ENCODE assay signal across 18 mouse cellular contexts in genomic region chr5:141324910-141325309, GRCm38 (mm10).
DNase-seq lines count a peak whose midpoint lies in the region; ATAC-seq and TF ChIP-seq lines count a peak whose summit lies in the region.
"Had no signal": no experiment of that assay in that cellular context is flagged by ENCODE, and none has a peak within 500 bp of the region (broad histone marks: within the 10 kb centered on the region; RNA-seq: fewer than 3 reads in every experiment).

No protein-coding gene starts in this region.

- H3K4me3 ChIP-seq in lung, embryonic 14.5 days (ENCODE audit: low read depth, low read length) = no peak overlapping the region
- H3K4me3 ChIP-seq in stomach, postnatal 0 days (ENCODE audit: low read depth, low read length) = no peak overlapping the region
- H3K4me3 ChIP-seq: embryonic facial prominence, embryonic 13.5 days; forebrain, embryonic 15.5 days; heart, embryonic 13.5 days; hindbrain, embryonic 13.5 days; lung, embryonic 15.5 days had no signal

- peak; percentile 38 for TF ChIP-seq CTCF in lung, embryonic 14.5 days (IDR thresholded peaks at IDR 0.05; ENCODE audit: low read depth)
- peak; percentile 24 for TF ChIP-seq CTCF in stomach, postnatal 0 days (IDR thresholded peaks at IDR 0.05; ENCODE audit: low read depth)

- TF ChIP-seq EP300 in stomach, postnatal 0 days (optimal IDR thresholded peaks at IDR 0.05) = no peak

- no peaks in the 10 kb centered on the region for H3K36me3 ChIP-seq in lung, embryonic 14.5 days (ENCODE audit: insufficient read depth)
- no peaks in the 10 kb centered on the region for H3K36me3 ChIP-seq in stomach, postnatal 0 days (ENCODE audit: control insufficient read depth, insufficient read depth, low read length)
- H3K36me3 ChIP-seq: embryonic facial prominence, embryonic 13.5 days; forebrain, embryonic 15.5 days; heart, embryonic 13.5 days; hindbrain, embryonic 13.5 days; lung, embryonic 15.5 days had no signal

- no peak overlapping the region for H3K9ac ChIP-seq in lung, embryonic 14.5 days
- no peak overlapping the region for H3K9ac ChIP-seq in stomach, postnatal 0 days (ENCODE audit: low read length)
- H3K9ac ChIP-seq: embryonic facial prominence, embryonic 13.5 days; forebrain, embryonic 15.5 days; heart, embryonic 13.5 days; hindbrain, embryonic 13.5 days; lung, embryonic 15.5 days had no signal

- 43% methylated on average over 4 of the region's 4 CpGs for WGBS in lung, embryonic 14.5 days
- WGBS in stomach, postnatal 0 days = 56% methylated on average over 4 of the region's 4 CpGs

- ATAC-seq in frontal cortex, adult (ENCODE audit: low TSS enrichment) = peak; percentile 78
- no peak; the same call in 1 of the 2 replicates for ATAC-seq in lung, embryonic 14.5 days (ENCODE audit: insufficient read depth)
- no peak for ATAC-seq in stomach, postnatal 0 days (ENCODE audit: low FRiP score, low TSS enrichment)
- ATAC-seq: forebrain, embryonic 15.5 days had no signal

- H3K4me1 ChIP-seq in lung, embryonic 14.5 days (ENCODE audit: insufficient read depth) = no peaks in the 10 kb centered on the region
- H3K4me1 ChIP-seq in stomach, postnatal 0 days (replicated peaks; ENCODE audit: control insufficient read depth, insufficient read depth) = no peaks in the 10 kb centered on the region
- H3K4me1 ChIP-seq: embryonic facial prominence, embryonic 13.5 days; forebrain, embryonic 15.5 days; hindbrain, embryonic 13.5 days; lung, embryonic 15.5 days had no signal

- DNase-seq in frontal cortex, postnatal 14 days (ENCODE audit: low spot score in 2 of 2) = no peak
- DNase-seq in lung, embryonic 14.5 days = no peak
- DNase-seq in lung, postnatal 25 days (ENCODE audit: low spot score) = no peak
- DNase-seq in cerebellum, postnatal 10 days = peak; percentile 63 to 66
- DNase-seq in stomach, postnatal 0 days (ENCODE audit: low spot score) = no peak
- DNase-seq in kidney, postnatal 25 days = no peak
- DNase-seq in thymus, postnatal 25 days = no peak
- DNase-seq: adrenal gland, postnatal 14 days; B cell, adult 2 months; kidney, adult 2 months; liver; spleen, adult 18-20 months had no signal

- H3K4me2 ChIP-seq in lung, embryonic 14.5 days = no peak overlapping the region
- H3K4me2 ChIP-seq in stomach, postnatal 0 days (replicated peaks; ENCODE audit: low read depth) = no peak overlapping the region
- H3K4me2 ChIP-seq: embryonic facial prominence, embryonic 13.5 days; forebrain, embryonic 15.5 days; heart, embryonic 13.5 days; hindbrain, embryonic 13.5 days; lung, embryonic 15.5 days had no signal

- H3K27ac ChIP-seq in lung, embryonic 14.5 days (ENCODE audit: low read depth) = no peak overlapping the region
- no peak overlapping the region for H3K27ac ChIP-seq in stomach, postnatal 0 days (replicated peaks)
- H3K27ac ChIP-seq: embryonic facial prominence, embryonic 13.5 days; forebrain, embryonic 15.5 days; heart, embryonic 13.5 days; hindbrain, embryonic 13.5 days; lung, embryonic 15.5 days had no signal

- H3K27me3 ChIP-seq in lung, embryonic 14.5 days (ENCODE audit: insufficient read depth, low read length) = no peaks in the 10 kb centered on the region
- H3K27me3 ChIP-seq in stomach, postnatal 0 days (ENCODE audit: control insufficient read depth, insufficient read depth, low read length) = no peaks in the 10 kb centered on the region
- H3K27me3 ChIP-seq: embryonic facial prominence, embryonic 13.5 days; forebrain, embryonic 15.5 days; heart, embryonic 13.5 days; hindbrain, embryonic 13.5 days; lung, embryonic 15.5 days had no signal

- no peaks in the 10 kb centered on the region for H3K9me3 ChIP-seq in lung, embryonic 14.5 days (ENCODE audit: low read depth, low read length)
- no peaks in the 10 kb centered on the region for H3K9me3 ChIP-seq in stomach, postnatal 0 days (ENCODE audit: control insufficient read depth, low read length)
- H3K9me3 ChIP-seq: embryonic facial prominence, embryonic 13.5 days; forebrain, embryonic 15.5 days; heart, embryonic 13.5 days; hindbrain, embryonic 13.5 days; lung, embryonic 15.5 days had no signal

Comparison
In these comparisons a context has a peak if more than half of its experiments do, and no peak if none do; other contexts are left out.
1. DNase-seq: peak in cerebellum, postnatal 10 days (2 of 2); none in frontal cortex, postnatal 14 days (0 of 2), lung, embryonic 14.5 days (single experiment), lung, postnatal 25 days (single experiment), stomach, postnatal 0 days (single experiment), kidney, postnatal 25 days (0 of 2) and thymus, postnatal 25 days (single experiment).